Mouse (Mus musculus): ENCODE measurements around the gene Tex37. TPM values are rescaled to one million over a fixed set of nuclear protein-coding genes. Genes with fewer than 3 reads are reported as not detected.

The Tex37 gene
- polyA plus RNA-seq, 1 experiment: not detected

GRCm38 (mm10) chr6:70864285-70864684, 54.4 kb downstream of the Tex37 start:
- H3K4me1 ChIP-seq (ENCODE audit: control insufficient read depth, insufficient read depth, low read length): peaks cover 12% of the 10 kb centered on the region

More at GRCm38 (mm10) chr6:70864285-70864684, 54.4 kb downstream of the Tex37 start:
- TF ChIP-seq POLR2A (IDR thresholded peaks at IDR 0.05; ENCODE audit: borderline replicate concordance, low read depth, low read length): no peak
- TF ChIP-seq CTCF (IDR thresholded peaks at IDR 0.05; ENCODE audit: low read depth, low read length): no peak
- Histone ChIP-seq H3K4me3 (ENCODE audit: insufficient read depth, low read length) (no peak overlapping the region), H3K27ac (ENCODE audit: insufficient read depth, low read depth, low read length) (no peak overlapping the region)

Other genes with a start within 250 kb of the Tex37 start
- 10.6 and 14.4 TPM in 2 replicates for gene Rpia, start 126.7 kb downstream of the Tex37 start, polyA plus RNA-seq (2012; ENCODE audit: insufficient read depth, insufficient read length, missing spikeins)
- 17.4 and 17.6 TPM in 2 replicates for gene Eif2ak3, start 74.4 kb downstream of the Tex37 start, polyA plus RNA-seq (2012; ENCODE audit: insufficient read depth, insufficient read length, missing spikeins)
- gene Foxi3, start 37.6 kb upstream of the Tex37 start, polyA plus RNA-seq (2012; ENCODE audit: insufficient read depth, insufficient read length, missing spikeins): not detected in 2 replicates
- not detected in 2 replicates for gene Thnsl2, start 225.5 kb upstream of the Tex37 start, polyA plus RNA-seq (2012; ENCODE audit: insufficient read depth, insufficient read length, missing spikeins)

Measured in bone marrow macrophage, adult 2 months (primary cell).